Mouse (Mus musculus) monocyte, adult 2 months (primary cell): ENCODE results near the gene Lins1.

Experiments
- DNase-seq, 2 experiments: peaks; one replicate each; pipeline ENCODE4 v3.0.0; 2022; ENCODE audit warnings: low spot score in 2 of 2, low read depth in 1 of 2

Lins1 gene

GRCm38 (mm10) chr7:66729232-66729631, 39.5 kb downstream of the Lins1 start:
- no peak for DNase-seq

DNA sequence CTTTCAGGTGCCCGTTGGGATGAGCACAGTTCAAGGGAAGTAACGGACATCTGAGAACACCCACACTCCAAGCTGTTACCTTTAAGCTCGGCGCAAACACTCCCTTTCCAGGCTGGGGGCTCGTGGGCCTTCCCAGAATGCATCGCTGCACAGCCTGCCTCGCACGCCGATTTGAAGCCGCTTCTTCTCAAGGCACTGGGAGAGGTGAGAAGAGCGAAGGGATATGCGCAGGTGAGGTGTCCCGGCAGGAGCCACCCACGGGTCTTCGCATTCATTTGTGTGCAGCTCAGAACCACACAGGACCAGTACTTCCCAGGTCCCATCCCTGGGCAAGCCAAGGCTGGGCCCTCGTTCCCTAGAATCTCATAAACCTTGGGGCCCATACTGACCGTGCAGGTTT, 43.7 kb downstream of the Lins1 start:
- DNase-seq, result no peak

DNA sequence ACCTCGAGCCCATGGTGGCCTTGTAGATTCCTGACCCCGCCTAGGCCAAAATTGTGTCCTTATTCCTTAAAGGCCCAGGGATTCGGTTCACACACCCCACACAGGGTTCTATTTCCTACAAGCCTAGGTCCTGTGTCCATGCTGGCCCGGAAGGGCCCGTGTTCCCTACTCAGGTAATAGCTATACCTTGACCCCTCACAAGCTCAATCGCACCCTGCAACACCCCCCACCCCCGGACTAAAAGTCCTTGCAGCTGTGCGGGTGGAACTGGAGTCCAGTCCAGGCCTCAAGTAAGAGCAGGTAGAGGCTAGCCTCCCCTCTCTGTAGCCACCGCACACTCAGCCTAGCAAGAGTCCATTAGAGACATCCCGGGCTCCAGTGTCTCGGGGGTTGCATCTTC, 44.2 kb downstream of the Lins1 start:
- no peak for DNase-seq

DNA sequence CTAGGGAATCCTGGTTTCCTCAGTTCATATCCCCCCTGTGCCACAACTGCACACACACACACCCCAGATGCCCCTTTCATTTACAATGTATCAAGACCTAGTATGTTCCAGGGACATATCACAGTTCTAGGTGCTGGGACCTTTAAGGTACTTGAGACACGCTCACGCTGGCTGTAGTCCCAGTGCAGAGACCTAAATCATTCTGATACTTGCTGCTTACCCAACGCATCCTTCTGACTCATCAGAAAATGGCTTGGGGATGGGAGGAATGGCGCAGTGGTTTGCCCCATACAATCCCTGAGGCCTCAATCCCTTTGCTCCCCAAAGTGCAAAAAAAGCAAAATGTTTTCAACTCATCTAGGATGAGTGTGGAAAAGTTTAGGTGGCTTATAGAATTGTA, 44.8 kb downstream of the Lins1 start:
- no peak for DNase-seq

GRCm38 (mm10) chr7:66734993-66735392, 45.3 kb downstream of the Lins1 start:
- DNase-seq, result no peak

GRCm38 (mm10) chr7:66737418-66737817, 47.7 kb downstream of the Lins1 start:
- DNase-seq, result no peak

GRCm38 (mm10) chr7:66741008-66741407, 51.3 kb downstream of the Lins1 start:
- no peak for DNase-seq

DNA sequence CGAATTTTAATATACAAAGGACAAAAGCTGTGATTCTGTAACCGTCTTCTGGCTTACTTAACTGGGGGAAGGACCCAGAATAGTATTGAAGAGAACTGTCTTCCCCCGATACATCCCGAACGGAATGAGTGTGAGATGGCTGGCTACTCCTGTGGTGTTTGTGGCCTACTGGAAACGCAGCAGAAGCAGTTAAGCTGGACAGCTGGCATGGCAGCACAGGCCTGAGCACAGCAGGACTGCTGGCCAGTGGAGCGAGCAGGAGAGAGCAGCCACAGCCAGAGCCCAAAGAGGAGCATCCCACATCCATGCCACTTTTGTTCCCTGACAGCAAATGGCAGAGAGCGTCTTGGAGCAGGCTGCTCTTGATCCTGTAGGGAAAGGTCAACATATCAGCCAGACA, 51.7 kb downstream of the Lins1 start:
- DNase-seq, result no peak

- no peak for DNase-seq
Observed at GRCm38 (mm10) chr7:66743377-66743781, 53.7 kb downstream of the Lins1 start, which contains the start of gene Cers3. TSS of gene Cers3 (plus strand) at chr7:66743504.

DNA sequence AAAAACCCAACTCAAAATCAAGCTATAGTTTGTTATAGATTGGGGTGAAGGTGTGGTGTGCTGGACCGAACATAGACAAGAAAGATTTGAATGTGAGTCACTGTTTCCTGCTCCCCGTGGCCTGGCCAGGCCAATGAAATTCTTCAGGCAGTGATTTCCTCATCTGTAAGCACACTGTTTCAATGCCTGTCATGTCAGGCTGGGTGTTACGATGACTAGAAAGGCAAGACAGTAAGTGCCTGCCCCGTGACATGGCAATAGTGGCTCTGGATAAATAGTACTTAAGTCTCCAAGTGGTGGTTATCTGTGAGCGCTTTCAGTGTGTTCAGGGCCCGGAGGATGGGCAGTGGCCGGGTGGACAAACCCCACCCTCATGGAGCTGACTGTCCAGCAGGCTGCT, 57.3 kb downstream of the Lins1 start:
- DNase-seq, result no peak

- no peak for DNase-seq
Observed at GRCm38 (mm10) chr7:66749998-66750397, 60.3 kb downstream of the Lins1 start.

DNA sequence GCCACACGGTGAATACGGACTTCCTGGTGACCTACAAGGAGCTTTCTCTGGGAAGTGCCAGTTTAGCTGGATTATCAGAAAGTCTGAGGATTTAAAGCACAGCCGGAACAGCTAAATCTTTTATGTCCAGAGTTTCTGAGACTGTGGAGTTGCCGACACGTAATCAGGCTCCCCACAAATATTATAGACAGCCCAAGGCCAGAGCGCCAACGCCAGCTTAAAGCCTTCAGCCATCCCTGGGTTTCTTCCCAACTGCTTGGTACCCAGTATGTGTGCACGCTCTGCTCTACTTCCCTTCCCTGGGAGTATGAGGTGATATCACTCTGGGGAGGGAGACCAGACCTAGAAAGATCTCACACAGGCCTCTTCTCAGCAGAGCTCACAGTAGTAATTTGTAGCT, 64.1 kb downstream of the Lins1 start:
- DNase-seq, result no peak

GRCm38 (mm10) chr7:66755611-66756010, 65.9 kb downstream of the Lins1 start:
- DNase-seq, result no peak
